Mouse (Mus musculus) lung, postnatal 4 days (tissue): ENCODE measurements at regions not wholly inside any gene's neighbourhood (a gene's known extent, or its start where the extent isn't known, plus 50 kb on each side); places are given as distances from the start of the nearest gene placed in this dataset.
A peak's percentile ranks its signal among the peaks of the same experiment; 100 is the strongest.

ENCODE experiments used
- DNase-seq, 2 experiments: peaks; one replicate each; pipeline ENCODE4 v3.0.0; 2021

GRCm38 (mm10) chr1:155041592-155041991 is 57.8 kb downstream of the Ier5 start:
- DNase-seq, result no peak

- DNase-seq, result no peak
These were observed 58.5 kb downstream of the Ier5 start for GRCm38 (mm10) chr1:155040939-155041371.

- DNase-seq, result peak in 1 of 2 experiments; percentile 30
These were observed 59.2 kb downstream of the Ier5 start for GRCm38 (mm10) chr1:155040086-155040726.

GRCm38 (mm10) chr1:155038631-155039625 is 60.5 kb downstream of the Ier5 start:
- DNase-seq, result no peak

GRCm38 (mm10) chr1:155037479-155037878 is 62.0 kb downstream of the Ier5 start:
- no peak for DNase-seq

- DNase-seq, result peak in 1 of 2 experiments; percentile 33
These were observed 68.5 kb downstream of the Ier5 start for GRCm38 (mm10) chr1:155030908-155031307.

- DNase-seq, result peak in 1 of 2 experiments; percentile 19
These were observed 70.1 kb downstream of the Ier5 start for GRCm38 (mm10) chr1:155029195-155029879.

- DNase-seq, result peak in 1 of 2 experiments; percentile 40
These were observed 70.7 kb downstream of the Ier5 start for GRCm38 (mm10) chr1:155028735-155029134.

GRCm38 (mm10) chr1:155028147-155028546 is 71.3 kb downstream of the Ier5 start:
- DNase-seq, result no peak

- DNase-seq, result peak; percentile 54 to 68
These were observed 71.9 kb downstream of the Ier5 start for GRCm38 (mm10) chr1:155027583-155027982.

GRCm38 (mm10) chr1:155025862-155026478 is 73.5 kb downstream of the Ier5 start:
- peak in 1 of 2 experiments; percentile 80 for DNase-seq

- no peak for DNase-seq
These were observed 76.1 kb downstream of the Ier5 start for GRCm38 (mm10) chr1:155023324-155023723.

GRCm38 (mm10) chr1:155015669-155016068 is 83.8 kb downstream of the Ier5 start:
- no peak for DNase-seq

- DNase-seq, result no peak
These were observed 84.5 kb downstream of the Ier5 start for GRCm38 (mm10) chr1:155014944-155015343.

- peak in 1 of 2 experiments; percentile 12 for DNase-seq
These were observed 85.7 kb downstream of the Ier5 start for GRCm38 (mm10) chr1:155013784-155014183.

- no peak for DNase-seq
These were observed 86.1 kb downstream of the Ier5 start for GRCm38 (mm10) chr1:155013361-155013760.

GRCm38 (mm10) chr1:155006539-155007486 is 92.6 kb downstream of the Ier5 start:
- peak; percentile 85 to 89 for DNase-seq

GRCm38 (mm10) chr1:155006099-155006498 is 93.3 kb downstream of the Ier5 start:
- no peak for DNase-seq

- no peak for DNase-seq
These were observed 99.1 kb downstream of the Ier5 start for GRCm38 (mm10) chr1:155000301-155000700.

- DNase-seq, result peak in 1 of 2 experiments; percentile 55
These were observed 99.8 kb downstream of the Ier5 start for GRCm38 (mm10) chr1:154999501-155000131.
